Mouse (Mus musculus) heart, postnatal 36 days (tissue): ENCODE results near the gene Cacna1c. TPM values are rescaled to one million over a fixed set of nuclear protein-coding genes. Genes with fewer than 3 reads are reported as not detected.

Experiments
- DNase-seq, 2 experiments: peaks; one replicate each; pipeline ENCODE4 v3.0.0; 2021 to 2022
- intact Hi-C: fragments of 180-260 bp; cut with DNase I; formaldehyde crosslinking; loops from one replicate; pipeline ENCODE4 v1.15.1; 2025
- total RNA-seq, 2 experiments: library from RNA; stranded (reverse); gene quantifications; 2 replicates each; pipeline ENCODE4 v1.2.3; 2021

Cacna1c gene
- total RNA-seq, 2 experiments from 2014 or later = 199 to 208 TPM

DNA sequence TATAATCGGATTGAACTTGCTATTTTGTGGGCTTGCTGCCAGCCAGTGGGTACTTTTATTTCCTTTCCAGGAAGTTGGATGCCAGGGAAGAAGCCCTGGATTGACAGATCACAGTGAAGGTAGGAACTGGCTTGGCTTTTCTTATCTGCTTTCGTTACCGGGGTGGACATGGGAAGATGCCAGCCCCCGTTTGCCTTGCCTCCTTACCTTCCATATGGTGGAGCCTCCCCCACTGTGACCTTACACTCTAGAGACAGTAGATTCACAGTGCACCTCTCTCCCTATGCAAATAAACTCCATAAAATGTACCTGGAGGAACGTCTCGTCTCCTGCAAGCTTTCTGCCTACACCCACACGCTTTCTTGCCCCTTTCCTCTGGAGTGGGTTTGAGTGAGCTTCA, 459.7 kb downstream of the Cacna1c start:
- DNase-seq = no peak
- intact Hi-C loops = no loop called here

DNA sequence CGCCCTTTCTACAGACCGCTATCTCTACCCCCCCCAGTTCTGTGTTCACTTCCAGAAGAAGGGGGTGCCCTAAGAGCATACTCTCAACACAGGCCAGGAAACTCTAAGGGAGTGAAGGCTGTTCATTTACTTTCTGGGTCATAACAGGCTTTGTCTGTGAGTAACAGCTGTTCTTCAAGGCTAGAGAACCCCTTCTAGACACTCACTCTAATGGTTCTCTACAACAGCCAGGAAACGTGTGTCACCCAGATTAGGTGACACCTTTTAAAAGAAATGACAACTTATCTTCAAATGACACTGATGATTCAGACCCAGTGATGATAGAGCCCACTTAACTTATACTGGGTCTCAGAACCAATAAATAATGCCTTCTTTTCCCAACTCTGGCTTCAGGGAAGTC, 461.1 kb downstream of the Cacna1c start:
- intact Hi-C loops = no loop called here
- DNase-seq = no peak

DNA sequence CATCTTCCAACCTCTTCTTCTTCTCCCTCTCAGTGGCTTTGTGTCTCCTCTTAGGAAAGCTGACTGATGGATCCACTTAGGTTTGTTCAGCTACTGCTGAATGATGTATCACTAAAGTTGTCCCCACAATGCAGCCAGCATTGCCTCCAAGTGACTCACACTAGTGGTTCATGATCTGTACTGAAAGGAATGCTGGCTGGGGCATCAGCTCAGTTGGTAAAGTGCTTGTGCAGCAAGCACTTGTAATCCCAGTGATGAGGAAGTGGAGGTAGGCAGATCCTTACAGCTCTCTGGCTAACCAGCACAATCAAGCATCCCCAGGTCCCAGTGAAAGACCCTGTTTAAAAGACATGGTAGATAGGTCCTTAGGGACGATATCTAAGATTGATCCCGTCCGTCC, 464.3 kb downstream of the Cacna1c start:
- intact Hi-C loops = no loop called here
- no peak for DNase-seq

DNA sequence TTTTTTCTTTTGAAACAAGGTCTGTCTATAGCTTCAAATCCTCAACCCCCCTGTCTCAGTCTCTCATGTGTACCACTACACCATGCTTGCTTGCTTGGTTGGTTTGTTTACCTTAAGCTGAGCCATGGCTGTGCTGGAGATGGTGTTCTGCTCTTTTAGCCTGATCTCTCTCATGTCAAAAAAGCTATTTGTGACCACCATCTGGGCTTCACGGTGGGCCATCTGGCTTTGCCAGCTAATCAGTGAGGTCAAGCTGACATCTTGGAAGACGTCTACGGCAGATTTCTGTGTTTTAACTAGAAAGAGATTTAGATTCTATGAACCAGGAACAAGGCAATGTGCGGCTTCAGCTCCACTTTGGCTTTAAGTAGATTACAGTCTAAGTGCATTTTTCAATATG, 471.3 kb downstream of the Cacna1c start:
- intact Hi-C loops = no loop called here
- DNase-seq = no peak

DNA sequence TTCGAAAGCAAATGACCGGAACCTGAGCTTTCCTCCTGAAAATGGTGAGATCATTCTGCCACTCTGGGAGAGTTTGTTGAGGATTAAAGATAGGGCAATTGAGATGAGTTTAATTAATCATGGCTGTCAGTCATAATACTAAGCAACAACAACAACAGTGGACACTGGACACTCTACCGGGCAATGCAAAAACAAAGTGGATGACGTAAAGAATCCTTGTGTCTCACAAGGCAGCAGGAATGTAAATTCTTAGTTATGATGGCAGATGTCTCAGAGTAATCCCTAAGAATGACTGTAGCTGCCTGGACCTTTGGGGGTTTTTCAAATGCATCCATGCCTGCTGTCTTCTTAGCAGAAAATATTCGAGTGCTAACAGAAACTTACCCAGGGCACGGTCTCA, 471.8 kb downstream of the Cacna1c start:
- intact Hi-C loops = no loop called here

DNA sequence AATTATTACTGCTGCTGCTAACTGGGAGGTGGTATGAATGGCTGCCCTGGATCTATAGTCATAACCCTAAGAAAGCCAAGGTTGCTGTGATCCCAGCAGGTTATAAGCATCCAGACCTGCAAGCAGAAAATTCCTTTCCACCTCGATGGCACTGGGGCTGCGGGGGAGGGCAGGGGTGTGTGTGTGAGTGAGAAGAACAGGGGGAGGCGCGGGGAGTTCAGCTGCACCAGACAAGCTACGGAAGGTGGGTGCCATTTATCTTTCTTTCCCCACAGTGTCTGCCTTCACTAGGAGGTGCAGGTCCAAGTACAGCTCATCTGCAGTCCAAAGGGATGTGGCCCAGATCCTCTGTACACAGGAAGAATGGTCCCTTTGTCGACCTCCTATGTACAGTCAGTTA, 473.9 kb downstream of the Cacna1c start:
- intact Hi-C loops = no loop called here
- DNase-seq = no peak

More for the DNA sequence above, 471.8 kb downstream of the Cacna1c start:
- DNase-seq = no peak

DNA sequence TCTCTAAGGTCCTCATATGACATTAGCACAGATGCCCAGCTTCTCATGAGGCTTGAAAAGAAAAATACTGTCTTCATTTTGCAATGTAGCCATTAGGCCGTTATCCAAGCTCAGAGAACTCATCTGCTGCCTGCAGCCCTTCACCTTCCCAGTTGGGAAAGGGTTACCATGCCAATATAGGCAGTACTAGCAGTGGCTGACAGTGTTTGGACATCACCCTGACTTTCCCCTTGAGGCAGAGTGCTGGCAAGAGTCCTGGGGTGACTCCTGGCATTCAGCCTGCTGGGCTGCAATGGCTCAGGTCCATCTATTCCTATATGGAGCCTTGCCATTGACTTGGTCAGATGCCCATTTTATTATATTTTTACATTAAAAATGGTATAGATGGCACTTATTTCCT, 476.7 kb downstream of the Cacna1c start:
- intact Hi-C loops = no loop called here
- DNase-seq = no peak

DNA sequence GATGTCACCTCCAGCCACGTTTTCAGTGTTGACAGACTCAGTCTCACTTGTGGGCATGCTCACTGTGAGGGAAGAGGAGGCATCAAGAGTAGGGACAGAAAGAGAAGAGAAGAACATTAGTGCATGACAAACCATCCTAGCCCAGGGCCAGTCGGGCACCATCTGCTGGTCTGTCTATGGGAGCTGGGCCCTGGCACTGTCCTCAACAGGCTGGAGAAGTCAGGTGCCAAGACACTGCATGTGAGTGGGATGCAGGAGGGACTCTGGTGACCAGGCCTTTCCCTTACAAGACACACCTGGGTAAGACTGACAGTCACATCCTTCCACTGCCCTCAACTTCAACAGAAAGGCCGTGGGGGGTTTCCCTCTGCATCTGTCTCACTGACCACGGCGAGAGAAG, 482.9 kb downstream of the Cacna1c start:
- no peak for DNase-seq
- intact Hi-C loops = no loop called here

DNA sequence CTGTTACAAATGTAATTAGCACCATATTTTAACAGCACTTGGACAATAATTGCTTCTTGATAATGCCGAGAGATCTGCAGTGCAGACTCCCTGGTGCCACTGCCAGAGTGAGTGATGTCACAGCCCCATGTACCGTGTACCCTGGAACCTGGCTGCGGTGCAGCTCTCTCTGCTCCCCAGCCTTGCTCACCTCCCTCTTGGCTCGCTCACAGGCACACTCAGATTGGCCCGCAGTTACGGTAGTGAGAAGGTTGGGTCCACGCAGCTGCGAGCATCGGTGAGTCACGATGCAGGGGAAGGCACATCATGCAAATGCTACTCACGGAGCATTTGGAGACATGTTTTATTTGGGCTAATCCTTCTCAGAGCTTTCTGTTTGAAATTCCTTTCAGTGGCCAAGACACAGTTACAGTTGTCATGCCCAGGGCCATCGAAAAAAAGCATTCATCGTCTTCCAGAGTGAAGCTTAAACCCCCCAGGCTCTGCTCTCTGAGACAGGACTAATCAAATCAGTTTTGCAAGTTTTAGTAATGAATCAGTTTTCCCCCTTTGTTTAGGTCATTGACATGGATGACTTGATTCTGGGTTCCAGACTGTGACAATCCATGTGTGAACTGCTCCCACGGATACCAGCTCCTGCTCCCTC, 484.4 kb downstream of the Cacna1c start:
- intact Hi-C loops = no loop called here
- DNase-seq = no peak

DNA sequence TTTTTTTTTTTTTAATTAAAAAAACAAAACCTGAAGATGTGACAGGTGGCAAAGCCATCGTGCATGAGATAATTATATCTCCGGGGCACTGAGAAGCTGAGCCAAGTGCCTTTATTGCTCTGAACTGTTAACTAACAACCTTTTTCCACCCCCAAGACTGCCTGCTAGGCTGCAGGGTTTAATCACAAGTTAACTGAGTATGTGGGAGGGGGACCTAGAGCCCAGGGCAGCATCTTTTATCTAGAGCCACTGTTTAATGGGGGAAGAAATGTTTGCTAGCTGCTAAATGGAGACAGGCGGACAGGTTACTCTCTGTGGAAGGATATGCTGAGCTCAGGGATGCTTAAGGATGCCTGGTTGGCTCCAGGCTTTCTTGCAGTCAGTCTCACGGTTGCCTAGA, 489.2 kb downstream of the Cacna1c start:
- intact Hi-C loops = no loop called here
- no peak for DNase-seq

DNA sequence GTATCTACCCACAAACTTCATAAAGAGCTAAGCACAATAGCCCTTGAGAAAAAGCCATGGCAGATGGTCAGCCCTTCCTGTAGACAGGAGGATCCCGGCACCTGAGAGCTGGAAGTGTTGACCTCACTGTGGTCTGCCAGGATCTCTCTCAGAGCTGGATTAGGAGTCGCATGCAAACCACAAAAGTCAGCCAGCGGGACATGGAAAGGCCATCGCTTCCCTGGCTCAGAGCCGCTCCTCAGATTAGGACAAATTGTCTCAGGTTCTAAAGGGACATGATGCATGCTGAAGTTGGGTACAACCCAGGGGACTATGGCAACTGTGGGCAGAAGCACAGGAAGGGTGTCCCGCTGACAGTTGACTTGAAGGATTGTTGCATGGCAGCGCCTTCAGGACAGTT, 490.4 kb downstream of the Cacna1c start:
- DNase-seq = no peak
- intact Hi-C loops = no loop called here

DNA sequence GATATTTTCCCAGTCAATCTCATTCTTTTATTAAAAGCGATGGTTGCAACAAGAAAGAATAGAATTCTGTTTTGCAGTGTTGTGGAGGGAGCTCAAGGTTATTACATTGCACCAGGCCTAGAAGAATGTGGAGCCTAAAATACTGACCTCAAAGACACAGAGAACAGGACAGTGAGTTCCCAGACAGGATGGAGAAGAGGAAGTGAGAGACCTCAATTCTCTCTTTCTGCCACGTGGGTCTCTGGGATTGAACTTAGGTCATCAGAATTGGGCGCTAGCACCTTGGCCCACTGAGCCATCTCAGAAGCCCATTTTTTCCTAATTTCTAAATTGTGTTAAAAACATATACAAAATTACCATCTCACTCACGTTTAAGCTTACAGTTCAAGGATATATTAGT, 501.6 kb downstream of the Cacna1c start:
- intact Hi-C loops = no loop called here
- DNase-seq = no peak

DNA sequence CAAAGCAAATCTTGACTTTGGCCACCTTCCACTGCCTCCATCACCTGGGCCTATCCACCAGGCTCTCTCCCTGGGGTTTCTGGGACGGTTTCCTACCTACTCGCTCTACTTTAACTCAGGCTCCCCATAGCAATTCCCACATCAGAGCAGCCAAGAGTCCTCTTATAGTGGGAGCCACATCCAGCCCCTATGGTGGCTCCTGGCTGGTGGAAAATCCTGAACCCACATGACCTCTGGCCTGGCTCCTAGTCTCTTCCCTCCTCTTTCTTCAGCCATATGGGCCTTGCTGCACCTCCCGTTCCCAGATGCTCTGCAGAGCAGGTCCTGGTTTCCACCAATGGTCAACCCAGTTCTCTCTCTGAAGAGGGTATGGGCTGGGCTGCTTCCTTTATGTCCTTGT, 506.8 kb downstream of the Cacna1c start:
- intact Hi-C loops = no loop called here
- no peak for DNase-seq

DNA sequence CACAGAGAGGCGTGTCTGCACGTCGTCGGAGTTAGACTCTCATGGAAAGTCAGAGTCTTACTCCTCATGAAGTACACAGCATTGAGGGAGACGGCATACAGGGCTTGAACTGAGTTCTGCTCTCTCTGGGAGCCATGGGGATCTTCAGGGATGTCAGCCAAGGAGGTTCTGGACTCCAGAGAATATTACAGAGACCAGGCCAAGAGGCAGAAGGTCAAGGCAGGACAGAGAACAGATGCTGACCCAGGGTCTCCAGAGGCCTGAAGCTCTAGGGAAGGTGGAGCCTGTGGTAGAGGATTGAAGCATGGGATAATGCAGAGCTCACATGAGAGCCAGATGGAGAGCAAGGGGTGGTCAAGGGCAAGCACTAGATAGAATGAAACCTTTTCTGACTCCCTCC, 507.4 kb downstream of the Cacna1c start:
- intact Hi-C loops = no loop called here
- DNase-seq = peak; percentile 13 to 29

DNA sequence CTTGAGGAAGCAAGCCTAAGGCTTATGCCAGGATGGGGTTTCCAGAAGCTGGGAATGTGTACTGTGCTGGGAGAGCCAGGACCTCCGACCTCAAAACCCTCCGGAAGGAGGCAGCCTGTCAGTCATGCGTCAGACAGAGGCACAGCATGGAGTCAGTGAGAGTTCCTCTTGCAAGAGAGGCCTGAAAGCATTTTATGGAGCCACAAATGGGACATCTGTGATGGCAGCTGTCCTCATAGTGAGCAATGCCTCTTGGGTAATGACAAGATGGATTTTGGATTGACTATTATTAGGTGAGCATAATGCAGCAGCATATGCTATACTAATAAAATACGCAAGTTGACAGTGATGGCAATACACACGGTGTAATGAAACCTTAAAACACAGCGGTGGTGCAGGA, 515.4 kb downstream of the Cacna1c start:
- no peak for DNase-seq
- intact Hi-C loops = no loop called here

DNA sequence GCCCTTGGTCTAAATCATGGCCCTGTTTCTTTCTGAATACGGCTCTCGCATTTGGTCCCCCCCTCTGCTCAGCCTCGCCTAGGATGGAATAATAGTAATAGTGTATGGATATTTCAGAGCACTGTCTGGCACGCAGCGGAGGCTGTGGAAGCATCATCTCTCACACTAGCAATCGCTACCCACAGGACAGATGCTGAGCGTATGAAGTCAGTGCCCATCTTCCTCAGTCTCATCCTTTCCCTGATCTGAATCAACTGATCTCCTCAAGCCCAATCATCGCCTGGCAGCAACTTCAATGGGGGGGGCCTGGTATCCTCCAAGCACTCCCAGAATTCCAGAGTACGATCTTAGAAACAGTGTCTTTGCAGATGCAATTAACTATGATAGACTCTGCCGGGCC, 518.2 kb downstream of the Cacna1c start:
- no peak for DNase-seq
- intact Hi-C loops = no loop called here

DNA sequence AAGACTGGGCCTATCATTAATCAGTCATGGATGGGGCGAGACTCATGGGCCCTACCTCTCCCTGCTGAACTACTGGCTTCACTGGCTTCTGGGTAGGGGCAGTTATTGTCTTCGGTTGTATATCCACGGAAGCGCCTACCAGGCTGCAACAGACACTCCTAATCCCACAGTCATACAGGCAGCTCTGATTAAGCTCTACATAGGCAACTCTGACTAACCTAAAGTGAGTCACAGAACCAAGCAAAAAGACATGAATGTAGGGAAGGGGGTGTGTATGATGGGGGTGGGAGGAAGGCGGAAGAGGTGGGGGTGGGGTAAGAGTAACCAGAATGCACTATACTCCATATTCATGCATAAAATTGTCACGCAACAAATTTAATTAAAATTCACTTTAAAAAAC, 518.9 kb downstream of the Cacna1c start:
- DNase-seq = no peak
- intact Hi-C loops = no loop called here

DNA sequence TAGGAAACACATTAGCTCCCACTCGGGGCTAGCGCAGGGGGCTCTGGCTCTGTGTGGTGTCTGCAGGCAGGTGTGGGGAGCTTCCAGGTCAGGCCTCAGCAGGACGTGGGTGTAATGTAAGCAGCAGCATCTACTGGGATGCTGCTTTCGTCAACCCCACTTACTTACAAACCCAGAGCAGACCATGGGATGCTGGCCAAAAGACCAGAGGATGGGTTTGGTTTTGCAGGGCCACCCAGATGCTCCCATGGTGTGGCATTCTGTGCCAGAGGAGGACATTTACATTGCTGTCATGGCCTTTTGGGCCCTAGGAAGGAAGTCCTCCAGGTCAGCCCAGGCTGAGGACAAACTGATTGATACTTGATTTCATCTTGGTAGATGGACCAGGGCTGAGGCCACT, 521.4 kb downstream of the Cacna1c start:
- intact Hi-C loops = no loop called here
- no peak for DNase-seq

DNA sequence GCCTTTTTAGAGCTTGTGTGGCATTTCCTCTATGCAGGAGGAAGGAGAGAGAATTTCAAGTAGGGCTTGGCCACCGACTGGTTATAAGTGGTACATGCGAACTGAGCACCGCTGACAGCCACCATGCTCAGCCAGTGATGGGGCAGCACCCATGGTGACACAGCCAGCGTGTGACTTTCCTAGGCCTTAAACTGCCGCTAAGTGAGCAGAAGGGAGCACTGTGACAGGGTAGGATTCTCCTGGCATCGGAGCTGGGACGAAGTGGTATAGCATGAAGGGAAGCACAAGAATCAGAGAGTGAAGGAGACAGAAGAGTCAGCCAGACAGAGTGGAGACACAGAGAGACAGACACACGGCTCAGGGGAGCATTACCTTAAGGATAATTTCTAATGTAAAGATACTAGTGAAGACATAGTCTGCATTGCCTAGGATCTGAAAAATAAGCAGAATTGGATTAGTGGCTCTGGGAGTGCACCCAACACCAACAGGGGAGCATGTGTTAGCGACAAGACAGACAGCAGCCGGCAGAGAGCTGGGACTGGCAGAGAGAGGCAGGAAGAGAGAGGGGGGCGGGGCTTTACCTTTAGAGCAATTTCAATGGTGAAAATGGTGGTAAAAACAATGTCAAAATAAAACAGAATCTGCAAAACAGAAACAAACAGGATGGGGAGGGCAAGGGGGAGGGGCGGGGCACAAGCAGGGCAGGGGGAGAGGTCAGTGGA, 522.1 kb downstream of the Cacna1c start:
- intact Hi-C loops = no loop called here
- DNase-seq = no peak

DNA sequence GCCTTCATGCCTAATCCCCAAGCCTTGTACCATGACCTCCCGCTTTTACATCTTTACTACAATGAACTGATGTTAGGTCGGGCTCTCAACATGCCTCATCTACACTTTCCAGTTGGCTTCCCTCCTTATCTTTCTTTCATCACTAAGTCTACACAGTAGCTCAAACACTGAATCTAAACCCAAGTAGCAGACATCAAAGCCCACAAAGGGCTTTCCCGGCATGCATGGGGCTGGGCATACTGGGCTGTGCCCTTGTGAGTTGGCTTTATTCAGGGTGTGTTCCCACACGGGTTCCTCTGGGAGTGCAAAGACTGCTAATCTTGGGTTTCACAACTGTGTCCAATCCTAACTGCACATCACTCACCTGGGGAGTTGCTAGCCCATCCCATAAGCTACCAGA, 542.9 kb downstream of the Cacna1c start:
- intact Hi-C loops = no loop called here
- DNase-seq = no peak

DNA sequence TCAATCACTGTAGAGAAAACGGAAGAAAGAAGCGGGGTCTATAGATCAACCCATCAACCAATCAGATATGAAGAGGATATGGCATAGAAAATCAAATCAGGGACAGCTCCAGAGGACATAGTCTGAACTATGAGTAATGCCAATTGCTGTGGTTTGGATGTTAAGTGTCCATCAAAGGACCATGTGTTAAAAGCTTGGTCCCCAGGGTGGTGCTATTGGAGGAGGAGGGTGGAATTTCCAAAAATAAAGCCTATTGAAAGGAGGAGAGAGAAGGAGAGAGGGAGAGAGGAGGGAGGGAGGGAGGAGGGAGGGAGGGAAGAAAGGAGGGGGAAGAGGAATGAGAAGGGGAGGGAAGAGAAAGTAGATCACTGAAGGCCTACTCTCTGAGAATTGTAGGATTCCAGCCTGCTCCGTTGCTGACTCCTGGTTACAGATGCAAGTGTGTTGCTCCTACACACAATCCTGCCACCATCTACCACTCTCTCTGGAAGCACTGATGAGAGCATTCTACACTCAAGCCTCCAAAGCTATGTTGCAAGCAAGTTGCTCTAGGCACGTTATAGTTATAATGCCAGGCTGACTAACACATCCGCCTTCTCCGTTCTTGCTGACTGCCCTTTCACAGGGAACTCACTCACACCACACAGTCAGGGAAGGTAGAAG, 547.0 kb downstream of the Cacna1c start:
- intact Hi-C loops = loop anchor here (5.0 to 10.0 kb wide), 3 partner anchors 273 to 696 kb away; no protein-coding TSS in a partner anchor
- DNase-seq = no peak
